Mouse (Mus musculus): ENCODE measurements around the gene Sohlh2.
"Not testable (repeated sequence)": the region's sequence is repeated elsewhere in the genome, so short reads cannot be mapped to it uniquely, and the experiment has no call there.

The Sohlh2 gene

GRCm38 (mm10) chr3:55181766-55182165, at the start of gene Sohlh2:
Gene Sohlh2 (plus strand): TSS chr3:55182028.
- DNase-seq (ENCODE audit: low spot score in 2 of 2): no peak

DNA sequence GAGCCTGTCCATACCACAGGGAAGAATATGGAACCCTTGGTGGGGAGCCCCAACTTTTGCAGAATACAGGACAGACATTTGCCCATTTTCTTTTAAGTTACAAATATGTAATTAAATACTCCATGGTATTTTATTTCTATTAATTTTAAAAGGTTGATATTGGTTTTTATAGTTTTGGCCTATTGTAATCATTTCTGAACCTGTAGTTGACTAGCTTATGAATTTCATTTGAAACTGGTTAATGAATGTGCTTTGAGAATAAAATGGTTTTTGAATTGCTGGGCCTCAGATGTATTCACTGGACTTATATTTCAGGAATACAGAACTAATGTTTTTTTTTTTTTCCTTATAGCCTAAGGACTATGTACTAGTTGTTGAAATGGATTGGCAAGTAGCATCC, 44.8 kb upstream of the Sohlh2 start, which contains the start of gene Ccdc169:
Ccdc169 (plus strand) TSS at position 301 of the 400 bp plus-strand sequence.
- no peak for DNase-seq (ENCODE audit: low spot score in 2 of 2)

DNA sequence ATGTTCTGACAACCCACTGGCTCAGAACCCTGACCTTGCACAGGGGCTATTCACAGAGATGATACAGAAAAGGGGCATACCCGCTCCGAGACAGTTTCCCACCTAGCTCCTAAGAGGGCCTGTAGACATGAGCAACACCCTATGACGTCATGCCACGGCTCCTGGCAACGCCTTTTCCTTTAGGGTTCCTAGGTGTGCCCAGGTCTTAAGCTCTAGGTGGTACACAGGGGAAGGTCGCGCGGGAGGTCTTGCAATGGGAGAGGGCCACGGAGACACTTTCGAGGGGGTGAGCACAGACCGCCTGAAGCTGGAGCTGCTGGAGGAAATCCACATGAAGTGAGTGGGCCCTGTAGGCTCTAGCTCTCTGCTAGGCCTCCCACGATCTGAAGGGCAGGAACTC, 42.0 kb upstream of the Sohlh2 start:
- no peak for DNase-seq (ENCODE audit: low spot score in 2 of 2)

DNA sequence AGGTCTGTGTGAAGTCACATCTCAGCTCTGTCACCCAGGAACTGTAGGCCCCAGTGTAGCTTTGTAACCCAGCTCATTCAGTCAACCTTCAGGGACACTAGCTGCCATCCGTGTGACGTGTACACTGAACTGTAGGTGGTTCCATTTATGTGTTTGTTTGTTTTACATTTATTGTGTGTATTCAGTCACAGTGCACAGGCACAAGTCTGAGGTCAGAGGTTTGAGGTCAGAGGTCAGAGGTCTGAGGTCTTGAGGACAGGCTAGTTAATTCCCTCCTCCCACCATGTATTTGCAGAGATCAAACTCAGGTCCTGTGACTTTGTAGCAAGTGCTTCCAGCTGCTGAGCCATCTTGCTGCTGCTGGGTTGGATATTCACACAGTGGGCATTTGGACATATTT, 40.4 kb upstream of the Sohlh2 start:
- DNase-seq (ENCODE audit: low spot score in 2 of 2): no peak

DNA sequence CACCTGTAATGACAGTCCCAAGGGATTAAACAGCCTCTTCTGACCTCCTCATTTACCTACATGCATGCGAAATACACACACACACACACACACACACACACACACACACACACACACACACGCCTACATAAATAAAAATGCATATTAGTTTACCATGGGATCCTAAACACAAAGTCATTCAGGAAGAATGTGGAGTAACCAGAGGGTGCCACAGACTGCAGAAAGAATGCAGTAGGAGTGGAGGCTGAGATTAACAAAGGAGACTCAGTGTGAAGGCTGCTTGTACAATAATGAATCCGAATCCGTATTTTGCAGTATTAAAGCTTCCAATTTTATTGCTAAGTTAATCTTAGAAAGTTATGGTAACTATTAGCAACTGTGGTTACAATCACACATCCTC, 36.9 kb upstream of the Sohlh2 start:
- DNase-seq (ENCODE audit: low spot score in 2 of 2): no peak

GRCm38 (mm10) chr3:55146441-55146840, 35.4 kb upstream of the Sohlh2 start:
- no peak for DNase-seq (ENCODE audit: low spot score in 2 of 2)

DNA sequence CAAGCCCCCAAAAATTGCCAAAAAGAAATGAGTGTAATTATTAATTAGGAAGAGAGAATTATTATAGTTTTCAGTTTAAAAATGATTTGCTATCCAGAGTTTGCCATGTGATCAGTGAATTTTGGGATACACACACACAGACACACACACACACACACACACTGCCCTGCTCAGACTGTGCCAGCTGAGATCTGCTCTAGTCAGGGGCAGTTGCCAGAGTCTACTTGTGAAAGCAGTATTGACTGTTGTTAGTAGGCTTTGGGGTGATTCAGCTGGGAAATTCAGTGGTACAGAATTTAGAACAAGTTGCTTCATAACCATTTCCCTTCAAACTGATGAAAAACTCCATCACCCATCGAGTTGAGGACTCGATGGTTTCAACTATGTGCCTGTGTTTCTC, 34.7 kb upstream of the Sohlh2 start:
- no peak for DNase-seq (ENCODE audit: low spot score in 2 of 2)

- no peak for DNase-seq (ENCODE audit: low spot score in 2 of 2)
Measured at GRCm38 (mm10) chr3:55148091-55148490, 33.7 kb upstream of the Sohlh2 start.

GRCm38 (mm10) chr3:55151656-55152433, 30.0 kb upstream of the Sohlh2 start:
- DNase-seq (ENCODE audit: low spot score in 2 of 2): peak in 1 of 2 experiments; percentile 54

- DNase-seq (ENCODE audit: low spot score in 2 of 2): no peak
Measured at GRCm38 (mm10) chr3:55152673-55153334, 29.0 kb upstream of the Sohlh2 start.

GRCm38 (mm10) chr3:55154163-55154562, 27.7 kb upstream of the Sohlh2 start:
- no peak for DNase-seq (ENCODE audit: low spot score in 2 of 2)

- DNase-seq (ENCODE audit: low spot score in 2 of 2): no peak
Measured at GRCm38 (mm10) chr3:55157413-55157812, 24.4 kb upstream of the Sohlh2 start.

DNA sequence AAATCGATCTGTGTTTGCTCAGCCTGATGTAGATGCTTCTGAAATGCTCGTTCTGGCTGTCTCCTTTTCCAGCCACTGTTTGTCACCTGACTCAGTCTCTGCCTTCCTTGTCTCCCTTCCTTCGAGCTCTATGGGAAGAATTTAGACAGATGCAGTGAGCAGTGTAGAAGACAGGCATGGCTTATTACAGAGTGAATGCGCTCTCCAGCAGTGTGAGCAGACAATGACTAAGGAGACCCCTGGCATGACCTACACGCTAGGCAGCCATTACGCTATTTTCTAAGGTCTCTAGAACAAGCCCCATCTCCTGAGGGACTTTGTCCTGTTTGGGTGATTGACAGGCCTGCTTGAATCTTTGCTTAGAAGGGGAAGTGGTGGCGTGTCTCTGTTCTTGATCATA, 20.7 kb upstream of the Sohlh2 start:
- DNase-seq (ENCODE audit: low spot score in 2 of 2): no peak

DNA sequence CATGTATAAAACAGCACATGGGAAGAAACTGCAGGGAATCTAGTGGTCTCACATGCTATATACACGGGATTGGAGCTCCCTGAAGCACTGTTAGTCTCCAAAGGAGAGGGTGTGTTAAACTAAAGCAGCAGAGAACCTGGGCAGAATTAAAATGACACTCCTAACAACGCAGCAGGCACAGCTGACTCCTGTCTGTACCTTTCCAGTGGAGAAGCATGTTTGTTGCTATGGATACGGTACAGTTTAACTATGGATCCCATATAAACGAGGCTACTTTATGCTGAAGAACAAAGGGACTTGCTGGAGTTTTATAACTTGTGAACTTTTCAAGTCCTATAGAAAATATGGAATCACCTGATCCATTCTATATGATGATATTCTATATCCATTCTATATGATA, 18.3 kb upstream of the Sohlh2 start:
- DNase-seq (ENCODE audit: low spot score in 2 of 2): no peak

- no peak for DNase-seq (ENCODE audit: low spot score in 2 of 2)
Measured at GRCm38 (mm10) chr3:55172478-55172877, 9.3 kb upstream of the Sohlh2 start.

GRCm38 (mm10) chr3:55177271-55177670, 4.6 kb upstream of the Sohlh2 start:
- DNase-seq (ENCODE audit: low spot score in 2 of 2): no peak

DNA sequence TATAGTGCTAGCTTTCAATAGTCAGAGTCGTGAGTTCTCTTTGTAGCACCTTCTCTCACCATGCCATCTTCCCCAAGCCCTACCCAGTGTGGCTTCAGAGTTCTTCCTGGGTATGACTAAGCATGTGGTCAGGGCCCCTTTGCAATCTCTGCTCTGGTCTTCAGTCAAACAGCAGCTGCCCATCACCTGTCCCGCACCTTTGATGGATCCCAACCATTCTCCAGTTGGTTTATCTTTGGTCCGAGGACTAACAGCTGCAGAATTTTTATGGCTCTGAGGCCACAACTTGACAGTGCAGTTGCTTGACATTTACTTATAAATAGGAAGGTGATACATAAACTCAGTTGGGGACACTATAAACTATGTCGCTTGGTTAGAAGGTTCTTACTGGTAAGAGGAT, 9.8 kb downstream of the Sohlh2 start:
- DNase-seq (ENCODE audit: low spot score in 2 of 2): no peak

- no peak for DNase-seq (ENCODE audit: low spot score in 2 of 2)
Measured at GRCm38 (mm10) chr3:55193351-55193750, 11.5 kb downstream of the Sohlh2 start.

DNA sequence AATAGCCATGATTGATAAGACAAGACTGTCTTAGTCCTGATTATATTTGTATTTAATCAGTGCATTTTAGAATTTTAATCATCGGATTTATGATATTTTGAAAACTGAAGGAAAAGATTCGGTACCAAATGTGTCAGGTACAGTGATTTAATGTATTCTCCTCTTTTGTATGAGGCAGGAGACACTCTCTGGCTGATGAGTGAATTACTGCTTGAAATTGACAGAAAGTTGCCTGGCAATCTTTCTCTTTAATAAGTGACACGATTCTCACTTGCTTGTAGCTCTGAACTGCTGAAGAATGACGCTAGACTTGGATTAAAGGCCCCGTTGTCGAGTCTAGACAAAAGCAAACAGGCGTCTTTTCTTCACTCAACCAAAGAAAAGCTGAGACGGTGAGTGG, 13.0 kb downstream of the Sohlh2 start:
- DNase-seq (ENCODE audit: low spot score in 2 of 2): no peak

GRCm38 (mm10) chr3:55195581-55196327, 13.9 kb downstream of the Sohlh2 start:
- no peak for DNase-seq (ENCODE audit: low spot score in 2 of 2)

DNA sequence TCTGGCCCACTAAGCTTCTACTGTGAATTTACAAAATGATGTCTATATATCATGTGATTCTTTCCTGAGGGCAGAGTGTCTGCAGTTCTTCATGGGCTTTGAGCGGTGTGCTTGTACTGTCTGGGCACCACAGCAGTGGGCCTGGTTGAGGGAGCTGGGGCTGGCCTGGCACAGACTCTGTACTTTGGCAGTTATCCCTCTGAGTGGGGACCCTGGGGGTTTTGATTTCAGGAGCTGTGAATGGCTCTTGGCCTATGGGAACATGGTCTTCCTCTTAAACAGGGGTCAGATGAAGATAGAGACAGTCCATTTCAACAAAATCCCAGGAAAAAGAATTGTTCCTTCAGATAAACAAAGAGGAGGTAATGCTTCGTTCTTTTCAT, 14.5 kb downstream of the Sohlh2 start:
- DNase-seq (ENCODE audit: low spot score in 2 of 2): no peak

DNA sequence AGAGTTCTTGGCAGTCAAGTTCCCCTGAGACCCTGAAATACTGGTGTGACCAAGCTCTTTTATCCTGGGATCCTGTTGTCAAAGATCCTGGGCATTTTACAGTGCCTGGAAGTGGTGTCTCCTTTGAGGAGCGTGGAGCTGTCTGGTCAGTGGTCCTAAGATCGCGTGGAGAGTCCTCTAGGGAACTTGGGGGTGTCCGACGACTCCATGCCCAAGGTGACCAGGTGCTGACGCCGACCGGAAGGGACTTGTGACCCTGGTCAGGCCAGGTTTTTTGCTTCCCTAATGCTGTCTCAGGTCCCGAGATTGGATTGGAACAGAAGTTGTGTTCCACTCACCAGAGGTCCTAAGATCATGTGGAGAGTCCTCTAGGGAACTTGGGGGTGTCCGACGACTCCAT, 21.8 kb downstream of the Sohlh2 start:
- not testable (repeated sequence) for DNase-seq (ENCODE audit: low spot score in 2 of 2)

GRCm38 (mm10) chr3:55206413-55206812, 24.6 kb downstream of the Sohlh2 start:
- DNase-seq (ENCODE audit: low spot score in 2 of 2): no peak
